ENCODE assay signal across 10 mouse cellular contexts in genomic region chr11:11223162-11223561, GRCm38 (mm10).
DNase-seq lines count a peak whose midpoint lies in the region; ATAC-seq lines count a peak whose summit lies in the region.
"Had no signal": no experiment of that assay in that cellular context is flagged by ENCODE, and none has a peak within 500 bp of the region (broad histone marks: within the 10 kb centered on the region; RNA-seq: fewer than 3 reads in every experiment).

No protein-coding gene starts in this region.

- no peaks in the 10 kb centered on the region for H3K36me3 ChIP-seq in midbrain, embryonic 12.5 days
- H3K36me3 ChIP-seq in midbrain, embryonic 13.5 days = no peaks in the 10 kb centered on the region
- no peaks in the 10 kb centered on the region for H3K36me3 ChIP-seq in forebrain, embryonic 14.5 days (ENCODE audit: control insufficient read depth, insufficient read depth, low read length)
- H3K36me3 ChIP-seq in splenic B cell, adult 2 months (ENCODE audit: control insufficient read depth, insufficient read depth, low read length, poor library complexity, severe bottlenecking) = no peaks in the 10 kb centered on the region

- H3K9ac ChIP-seq in midbrain, embryonic 12.5 days (replicated peaks) = no peak overlapping the region
- H3K9ac ChIP-seq in midbrain, embryonic 13.5 days (replicated peaks) = no peak overlapping the region
- no peak overlapping the region for H3K9ac ChIP-seq in forebrain, embryonic 14.5 days (ENCODE audit: low read length)

- no peaks in the 10 kb centered on the region for H3K27me3 ChIP-seq in midbrain, embryonic 12.5 days
- no peaks in the 10 kb centered on the region for H3K27me3 ChIP-seq in midbrain, embryonic 13.5 days
- H3K27me3 ChIP-seq in forebrain, embryonic 14.5 days (replicated peaks; ENCODE audit: control insufficient read depth, insufficient read depth, low read length) = no peaks in the 10 kb centered on the region
- H3K27me3 ChIP-seq in splenic B cell, adult 2 months (ENCODE audit: control insufficient read depth, insufficient read depth, low read length, poor library complexity, severe bottlenecking) = no peaks in the 10 kb centered on the region
- H3K27me3 ChIP-seq: Patski had no signal

- no peaks in the 10 kb centered on the region for H3K4me1 ChIP-seq in midbrain, embryonic 12.5 days
- no peaks in the 10 kb centered on the region for H3K4me1 ChIP-seq in midbrain, embryonic 13.5 days (replicated peaks)
- no peaks in the 10 kb centered on the region for H3K4me1 ChIP-seq in forebrain, embryonic 14.5 days (ENCODE audit: control insufficient read depth, insufficient read depth, low read length)

- H3K9me3 ChIP-seq in midbrain, embryonic 12.5 days = no peaks in the 10 kb centered on the region
- no peaks in the 10 kb centered on the region for H3K9me3 ChIP-seq in midbrain, embryonic 13.5 days
- H3K9me3 ChIP-seq in forebrain, embryonic 14.5 days (replicated peaks; ENCODE audit: control insufficient read depth, low read length) = no peaks in the 10 kb centered on the region

- H3K27ac ChIP-seq in midbrain, embryonic 12.5 days (replicated peaks) = no peak overlapping the region
- no peak overlapping the region for H3K27ac ChIP-seq in midbrain, embryonic 13.5 days
- no peak overlapping the region for H3K27ac ChIP-seq in forebrain, embryonic 14.5 days (ENCODE audit: low read depth, low read length)

- WGBS in midbrain, embryonic 12.5 days = 28% methylated on average over 1 of the region's 1 CpGs
- WGBS in midbrain, embryonic 13.5 days = 18% methylated on average over 1 of the region's 1 CpGs
- 19% methylated on average over 1 of the region's 1 CpGs for WGBS in forebrain, embryonic 14.5 days

- ATAC-seq in midbrain, embryonic 12.5 days (ENCODE audit: low FRiP score, low read depth) = 0 out of 2 replicates have a peak, but pooled peaks have one; percentile 54
- no peak; the same call in 1 of the 2 replicates for ATAC-seq in midbrain, embryonic 13.5 days
- 0 out of 2 replicates have a peak, but pooled peaks have one; percentile 50 for ATAC-seq in forebrain, embryonic 14.5 days
- ATAC-seq: Patski had no signal

- no peak overlapping the region for H3K4me3 ChIP-seq in midbrain, embryonic 12.5 days
- H3K4me3 ChIP-seq in midbrain, embryonic 13.5 days (replicated peaks) = no peak overlapping the region
- H3K4me3 ChIP-seq in forebrain, embryonic 14.5 days (ENCODE audit: low read depth, low read length) = no peak overlapping the region
- H3K4me3 ChIP-seq: erythroblast, embryonic 14.5 days had no signal

- H3K4me2 ChIP-seq in midbrain, embryonic 12.5 days (replicated peaks) = no peak overlapping the region
- H3K4me2 ChIP-seq in midbrain, embryonic 13.5 days (replicated peaks) = no peak overlapping the region
- H3K4me2 ChIP-seq in forebrain, embryonic 14.5 days (ENCODE audit: low read length) = no peak overlapping the region

- DNase-seq in kidney, adult 9 months = peak; percentile 2
- DNase-seq in kidney, adult 8-10 months = no peak
- peak; percentile 59 for DNase-seq in forebrain, embryonic 14.5 days (ENCODE audit: low spot score)
- peak; percentile 1 for DNase-seq in splenic B cell, adult 2 months (ENCODE audit: low read depth, low spot score)
- no peak for DNase-seq in thymus, postnatal 0 days (ENCODE audit: low spot score)
- DNase-seq: thymus, postnatal 25 days had no signal

Comparison
In these comparisons a context has a peak if more than half of its experiments do, and no peak if none do; other contexts are left out.
1. DNase-seq: peak in kidney, adult 9 months (single experiment), forebrain, embryonic 14.5 days (single experiment) and splenic B cell, adult 2 months (single experiment); none in kidney, adult 8-10 months (0 of 2) and thymus, postnatal 0 days (single experiment).